Mouse (Mus musculus) hindbrain, embryonic 16.5 days (tissue): Measurements from ENCODE around the gene Grik4. TPM values are rescaled to one million over a fixed set of nuclear protein-coding genes. Genes with fewer than 3 reads are reported as not detected.

ENCODE experiments used
- ATAC-seq: fragments of 200-750 bp; cut with Nextera tagmentation; 2 replicates; pipeline ENCODE4 v1.8.0; 2017; ENCODE audit warnings: moderate TSS enrichment, moderate library complexity
- H3K27ac ChIP-seq: fragments of 300-500 bp; sonication (generic); 2 replicates; pipeline ENCODE4 v1.5.1; 2014; ENCODE audit warnings: low read depth, mild to moderate bottlenecking, control low read depth, low read length, moderate library complexity
- H3K27me3 ChIP-seq: fragments of 300-500 bp; sonication (generic); replicated peaks from 2 replicates; pipeline ENCODE4 v1.6.1; 2014; ENCODE audit warnings: low read length; ENCODE audit not compliant: control insufficient read depth, insufficient read depth
- H3K36me3 ChIP-seq: fragments of 300-500 bp; sonication (generic); 2 replicates; pipeline ENCODE4 v1.6.1; 2014; ENCODE audit warnings: mild to moderate bottlenecking, low read length, moderate library complexity, mixed read lengths; ENCODE audit not compliant: control insufficient read depth, insufficient read depth
- H3K4me1 ChIP-seq: fragments of 300-500 bp; sonication (generic); 2 replicates; pipeline ENCODE4 v1.6.1; 2014; ENCODE audit warnings: low read depth, low read length; ENCODE audit not compliant: control insufficient read depth, insufficient read depth
- H3K4me2 ChIP-seq: fragments of 300-500 bp; sonication (generic); 2 replicates; pipeline ENCODE4 v1.6.1; 2014; ENCODE audit warnings: mild to moderate bottlenecking, low read length, control low read depth, moderate library complexity
- H3K4me3 ChIP-seq: fragments of 300-500 bp; sonication (generic); 2 replicates; pipeline ENCODE4 v1.5.1; 2014; ENCODE audit warnings: mild to moderate bottlenecking, low read length, control low read depth, moderate library complexity
- H3K9ac ChIP-seq: fragments of 300-500 bp; sonication (generic); 2 replicates; pipeline ENCODE4 v1.6.1; 2014; ENCODE audit warnings: low read depth, mild to moderate bottlenecking, control low read depth, low read length, moderate library complexity
- H3K9me3 ChIP-seq: fragments of 300-500 bp; sonication (generic); 2 replicates; pipeline ENCODE4 v1.6.1; 2014; ENCODE audit warnings: mild to moderate bottlenecking, low read length, moderate library complexity; ENCODE audit not compliant: control insufficient read depth
- WGBS: fragments of 180-500 bp; shearing (Covaris S2); extraction: QIAGEN DNeasy Blood & Tissue Kit; methylation state at CpG from one replicate; pipeline ENCODE4 v1.1.7; 2014; 5-methylcytosine and 5-hydroxymethylcytosine counted together
- polyA plus RNA-seq: library from polyadenylated mRNA; unstranded; fragments of >200 nt; fragmentation: Nextera tagmentation; extraction: Ambion mirVana; gene quantifications from 2 replicates; pipeline ENCODE4 v1.2.1, GENCODE M21; 2015

The Grik4 gene
- polyA plus RNA-seq, 1 experiment from 2014 or later, result 11.4 TPM

DNA sequence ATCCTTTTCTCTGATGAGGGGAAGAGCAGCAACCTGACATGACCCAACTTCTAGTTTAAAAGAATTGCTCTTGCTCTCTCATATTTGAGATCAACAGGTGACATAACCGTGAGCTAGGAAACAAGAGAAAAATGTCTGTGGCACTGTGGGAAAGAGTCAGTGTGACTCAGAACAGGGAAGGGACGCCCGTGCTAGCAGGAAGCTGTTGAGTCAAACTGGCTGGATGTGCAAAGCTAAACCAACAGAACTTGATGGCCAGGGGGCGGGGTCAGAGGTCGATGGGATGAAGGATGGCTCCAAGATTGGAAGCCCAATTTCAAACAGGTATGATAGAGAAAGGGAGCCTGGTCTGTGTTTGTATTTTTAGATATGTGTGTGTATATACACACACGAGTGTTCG is 144.2 kb downstream of the Grik4 start:
- Histone ChIP-seq H3K4me1 (peaks cover 15% of the 10 kb centered on the region), H3K9ac (no peak overlapping the region), H3K4me3 (no peak overlapping the region), H3K27ac (no peak overlapping the region), H3K27me3 (no peaks in the 10 kb centered on the region), H3K9me3 (no peaks in the 10 kb centered on the region), H3K4me2 (no peak overlapping the region), H3K36me3 (no peaks in the 10 kb centered on the region)
- no peak for ATAC-seq
- WGBS, result 88% methylated on average over 7 of the region's 7 CpGs

- H3K4me2 ChIP-seq, result no peak overlapping the region
- H3K27me3 ChIP-seq, result no peaks in the 10 kb centered on the region
- H3K4me3 ChIP-seq, result no peak overlapping the region
- no peaks in the 10 kb centered on the region for H3K9me3 ChIP-seq
- no peak for ATAC-seq
- WGBS, result 89% methylated on average over 5 of the region's 5 CpGs
- no peak overlapping the region for H3K27ac ChIP-seq
- no peak overlapping the region for H3K9ac ChIP-seq
- no peaks in the 10 kb centered on the region for H3K36me3 ChIP-seq
- peaks cover 15% of the 10 kb centered on the region for H3K4me1 ChIP-seq
Measured at GRCm38 (mm10) chr9:42799694-42800093, 144.6 kb downstream of the Grik4 start.

- peaks cover 15% of the 10 kb centered on the region for H3K4me1 ChIP-seq
- no peak overlapping the region for H3K27ac ChIP-seq
- no peaks in the 10 kb centered on the region for H3K36me3 ChIP-seq
- H3K9me3 ChIP-seq, result no peaks in the 10 kb centered on the region
- H3K4me2 ChIP-seq, result no peak overlapping the region
- H3K4me3 ChIP-seq, result no peak overlapping the region
- ATAC-seq, result peak; percentile 50
- 43% methylated on average over 5 of the region's 5 CpGs for WGBS
- H3K27me3 ChIP-seq, result no peaks in the 10 kb centered on the region
- no peak overlapping the region for H3K9ac ChIP-seq
Measured at GRCm38 (mm10) chr9:42799242-42799641, 145.1 kb downstream of the Grik4 start.

DNA sequence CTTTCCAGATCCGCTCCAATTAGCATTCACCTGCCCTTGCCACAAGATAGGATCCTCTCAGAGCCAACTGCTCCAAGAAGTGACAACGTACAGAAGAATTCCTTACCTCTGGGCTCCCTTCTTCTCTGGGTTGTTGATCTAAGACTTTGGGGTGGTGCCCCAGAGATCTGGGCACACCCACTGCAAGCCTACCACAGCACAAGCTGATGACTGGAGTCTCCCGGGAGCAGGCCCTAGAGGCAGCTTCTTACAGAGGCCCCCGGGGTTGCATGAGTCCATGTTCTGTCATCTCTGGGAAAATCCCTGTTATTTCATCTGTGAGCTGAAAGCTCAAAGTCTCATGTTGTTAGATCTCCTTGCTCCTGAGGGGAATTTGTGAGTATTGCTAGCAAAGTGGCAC is 146.0 kb downstream of the Grik4 start:
- Histone ChIP-seq H3K4me3 (no peak overlapping the region), H3K27ac (no peak overlapping the region), H3K4me2 (no peak overlapping the region), H3K4me1 (peaks cover 15% of the 10 kb centered on the region), H3K27me3 (0 out of 2 replicates have a peak, but pooled peaks cover under 1% of the 10 kb centered on the region), H3K9ac (no peak overlapping the region), H3K36me3 (no peaks in the 10 kb centered on the region), H3K9me3 (no peaks in the 10 kb centered on the region)
- no peak for ATAC-seq
- 82% methylated on average over 4 of the region's 4 CpGs for WGBS

- Histone ChIP-seq H3K9me3 (no peaks in the 10 kb centered on the region), H3K4me2 (no peak overlapping the region), H3K27ac (no peak overlapping the region), H3K27me3 (0 out of 2 replicates have a peak, but pooled peaks cover 2% of the 10 kb centered on the region), H3K9ac (no peak overlapping the region), H3K4me3 (no peak overlapping the region), H3K36me3 (no peaks in the 10 kb centered on the region), H3K4me1 (peaks cover 16% of the 10 kb centered on the region)
- WGBS, result 69% methylated on average over 8 of the region's 8 CpGs
- no peak for ATAC-seq
Measured at GRCm38 (mm10) chr9:42797276-42797675, 147.0 kb downstream of the Grik4 start.

DNA sequence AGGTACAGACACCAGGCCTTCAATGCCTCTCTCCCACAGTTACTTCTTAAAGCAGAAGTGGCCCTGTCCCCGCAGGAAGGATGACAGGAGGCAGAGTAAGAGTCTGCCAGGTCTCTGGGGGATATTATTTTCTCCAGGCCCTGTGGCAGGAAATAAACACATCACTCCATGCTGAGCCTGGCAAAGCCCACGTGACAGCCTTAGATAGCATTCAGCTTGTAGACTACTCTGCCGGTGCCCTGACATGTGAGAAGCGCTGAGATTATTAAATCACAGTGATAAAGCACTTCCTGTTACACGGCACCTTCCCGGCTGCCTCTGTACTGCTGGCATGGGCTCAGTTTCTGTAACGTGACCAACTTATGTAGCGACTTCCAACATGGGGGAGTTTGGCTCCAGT is 148.4 kb downstream of the Grik4 start:
- Histone ChIP-seq H3K36me3 (no peaks in the 10 kb centered on the region), H3K4me2 (no peak overlapping the region), H3K4me1 (peaks cover 13% of the 10 kb centered on the region), H3K4me3 (no peak overlapping the region), H3K27me3 (0 out of 2 replicates have a peak, but pooled peaks cover 2% of the 10 kb centered on the region), H3K9ac (no peak overlapping the region), H3K27ac (no peak overlapping the region), H3K9me3 (no peaks in the 10 kb centered on the region)
- peak; percentile 37 for ATAC-seq
- 44% methylated on average over 8 of the region's 8 CpGs for WGBS

DNA sequence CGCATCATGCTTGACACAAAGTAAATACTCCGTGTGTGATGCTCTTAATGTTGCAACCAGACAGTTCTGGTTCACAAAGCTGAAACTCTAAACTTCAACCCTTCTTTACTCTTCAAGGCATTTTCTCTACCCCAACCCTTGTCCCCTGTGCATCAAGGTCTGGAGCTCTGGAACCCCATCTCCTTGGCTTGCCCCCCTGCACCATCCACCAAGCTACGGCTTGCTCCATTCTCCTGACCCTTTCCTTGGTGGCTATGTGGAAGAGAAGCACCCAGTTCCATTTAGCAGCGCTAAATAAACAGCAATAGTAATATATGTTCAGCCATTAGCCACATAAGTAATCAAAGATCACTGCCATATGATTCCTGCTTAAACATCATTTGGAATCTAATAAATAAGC is 150.3 kb downstream of the Grik4 start:
- H3K9ac ChIP-seq, result no peak overlapping the region
- peaks cover 13% of the 10 kb centered on the region for H3K4me1 ChIP-seq

DNA sequence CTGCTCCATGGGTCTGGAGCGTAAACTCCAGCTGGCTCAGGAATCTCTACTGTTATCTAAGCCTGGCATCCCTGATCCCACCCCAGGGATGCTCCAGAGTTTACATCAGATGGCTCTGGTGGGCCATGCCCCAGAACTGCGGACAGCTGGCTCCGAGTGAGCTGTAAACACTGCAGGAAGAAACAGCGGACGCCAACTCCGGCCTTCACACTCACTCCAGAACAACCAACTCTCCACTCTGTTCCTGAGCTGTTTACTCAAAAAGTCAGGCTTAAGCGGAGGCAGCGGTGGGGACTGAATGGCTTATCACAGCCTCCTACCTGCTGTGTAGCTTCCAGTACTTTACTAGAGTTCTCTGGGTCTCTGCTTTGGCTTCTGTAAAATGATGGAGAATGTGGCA is 150.7 kb downstream of the Grik4 start:
- H3K9me3 ChIP-seq, result no peaks in the 10 kb centered on the region
- H3K4me2 ChIP-seq, result no peak overlapping the region
- H3K4me3 ChIP-seq, result no peak overlapping the region
- no peak for ATAC-seq
- H3K36me3 ChIP-seq, result no peaks in the 10 kb centered on the region
- 82% methylated on average over 8 of the region's 8 CpGs for WGBS
- no peak overlapping the region for H3K9ac ChIP-seq
- 0 out of 2 replicates have a peak, but pooled peaks cover 4% of the 10 kb centered on the region for H3K27me3 ChIP-seq
- no peak overlapping the region for H3K27ac ChIP-seq
- peaks cover 10% of the 10 kb centered on the region for H3K4me1 ChIP-seq

More for the DNA sequence above, 150.3 kb downstream of the Grik4 start:
- H3K27me3 ChIP-seq, result 0 out of 2 replicates have a peak, but pooled peaks cover 4% of the 10 kb centered on the region
- 88% methylated on average over 4 of the region's 4 CpGs for WGBS
- no peak overlapping the region for H3K4me2 ChIP-seq
- H3K27ac ChIP-seq, result no peak overlapping the region
- H3K4me3 ChIP-seq, result no peak overlapping the region
- no peaks in the 10 kb centered on the region for H3K36me3 ChIP-seq
- ATAC-seq, result no peak
- no peaks in the 10 kb centered on the region for H3K9me3 ChIP-seq

DNA sequence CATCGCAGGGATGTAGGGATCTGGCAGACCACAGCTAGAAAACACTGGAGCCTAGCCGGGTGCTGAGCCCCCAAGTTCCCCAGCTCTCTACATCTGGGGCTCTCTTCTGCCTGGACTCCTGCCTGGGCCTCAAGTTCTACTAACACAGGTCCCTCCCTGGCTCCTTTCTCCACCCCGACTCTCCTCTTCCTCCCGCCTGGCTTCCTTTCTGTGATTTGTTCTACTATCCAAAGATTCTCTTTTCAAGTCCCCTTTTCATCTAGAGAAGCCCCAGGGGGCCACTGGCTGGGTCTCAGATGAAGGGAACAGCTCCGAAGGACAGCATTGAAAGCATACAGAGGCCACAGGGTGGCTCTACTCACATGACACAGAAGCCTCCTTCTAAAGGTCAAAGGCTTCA is 151.9 kb downstream of the Grik4 start:
- H3K36me3 ChIP-seq, result no peaks in the 10 kb centered on the region
- whole genome bisulfite sequencing, result 43% methylated on average over 5 of the region's 5 CpGs
- no peak overlapping the region for H3K4me2 ChIP-seq
- H3K27me3 ChIP-seq, result 0 out of 2 replicates have a peak, but pooled peaks cover 4% of the 10 kb centered on the region
- no peak overlapping the region for H3K27ac ChIP-seq
- no peaks in the 10 kb centered on the region for H3K9me3 ChIP-seq
- peaks cover 10% of the 10 kb centered on the region for H3K4me1 ChIP-seq
- H3K9ac ChIP-seq, result no peak overlapping the region
- ATAC-seq, result no peak
- no peak overlapping the region for H3K4me3 ChIP-seq

GRCm38 (mm10) chr9:42791779-42792178 is 152.5 kb downstream of the Grik4 start:
- ATAC-seq, result no peak
- Histone ChIP-seq H3K9me3 (no peaks in the 10 kb centered on the region), H3K27me3 (0 out of 2 replicates have a peak, but pooled peaks cover 4% of the 10 kb centered on the region), H3K4me2 (no peak overlapping the region), H3K27ac (no peak overlapping the region), H3K4me3 (no peak overlapping the region), H3K4me1 (peaks cover 10% of the 10 kb centered on the region), H3K9ac (no peak overlapping the region), H3K36me3 (no peaks in the 10 kb centered on the region)
- 61% methylated on average over 12 of the region's 12 CpGs for WGBS
